Mouse (Mus musculus) heart, embryonic 14.5 days (tissue): ENCODE measurements around the gene Slc17a5. TPM values are rescaled to one million over a fixed set of nuclear protein-coding genes. Genes with fewer than 3 reads are reported as not detected.
A peak's percentile ranks its signal among the peaks of the same experiment; 100 is the strongest.
"Not testable (repeated sequence)": the region's sequence is repeated elsewhere in the genome, so short reads cannot be mapped to it uniquely, and the experiment has no call there.

ENCODE experiments used
- ATAC-seq: fragments of 200-750 bp; cut with Nextera tagmentation; 2 replicates; pipeline ENCODE4 v1.8.0; 2017; ENCODE audit warnings: low read depth, moderate TSS enrichment; ENCODE audit not compliant: insufficient number of reproducible peaks, insufficient read depth, low FRiP score
- H3K27ac ChIP-seq, 2 experiments: fragments of 200-500 bp in 1 of 2; fragments of 300-500 bp in 1 of 2; sonication (generic) in 1 of 2; replicated peaks in 1 of 2; 2 replicates each; pipeline ENCODE4 v1.5.1; 2012 to 2014; ENCODE audit warnings: low read depth in 2 of 2, low read length in 2 of 2, control low read depth in 1 of 2, mild to moderate bottlenecking in 1 of 2, mixed read lengths in 1 of 2; ENCODE audit not compliant: control insufficient read depth in 1 of 2, insufficient read depth in 1 of 2
- H3K27me3 ChIP-seq: fragments of 300-500 bp; sonication (generic); 2 replicates; pipeline ENCODE4 v1.6.1; 2014; ENCODE audit warnings: mild to moderate bottlenecking, low read length, control low read depth; ENCODE audit not compliant: control insufficient read depth, insufficient read depth
- H3K36me3 ChIP-seq: fragments of 300-500 bp; sonication (generic); 2 replicates; pipeline ENCODE4 v1.6.1; 2014; ENCODE audit warnings: mild to moderate bottlenecking, control low read depth, low read length, mixed read lengths; ENCODE audit not compliant: control insufficient read depth, insufficient read depth
- H3K4me1 ChIP-seq, 2 experiments: fragments of 200-500 bp in 1 of 2; fragments of 300-500 bp in 1 of 2; sonication (generic) in 1 of 2; 2 replicates each; pipeline ENCODE4 v1.6.1; 2012 to 2014; ENCODE audit warnings: low read length in 2 of 2, control low read depth in 1 of 2, mixed read lengths in 1 of 2; ENCODE audit not compliant: control insufficient read depth in 2 of 2, insufficient read depth in 2 of 2
- H3K4me2 ChIP-seq: fragments of 300-500 bp; sonication (generic); 2 replicates; pipeline ENCODE4 v1.6.1; 2014; ENCODE audit warnings: mild to moderate bottlenecking, low read length
- H3K4me3 ChIP-seq, 2 experiments: fragments of 200-500 bp in 1 of 2; fragments of 300-500 bp in 1 of 2; sonication (generic) in 1 of 2; 2 replicates each; pipeline ENCODE4 v1.5.1; 2012 to 2014; ENCODE audit warnings: low read length in 2 of 2, mild to moderate bottlenecking in 2 of 2, control low read depth in 1 of 2, low read depth in 1 of 2, moderate library complexity in 1 of 2; ENCODE audit not compliant: control insufficient read depth in 1 of 2, insufficient read depth in 1 of 2
- H3K9ac ChIP-seq: fragments of 300-500 bp; sonication (generic); 2 replicates; pipeline ENCODE4 v1.6.1; 2014; ENCODE audit warnings: mild to moderate bottlenecking, low read length
- H3K9me3 ChIP-seq: fragments of 300-500 bp; sonication (generic); 2 replicates; pipeline ENCODE4 v1.6.1; 2016; ENCODE audit warnings: low read length, control low read depth; ENCODE audit not compliant: control insufficient read depth
- WGBS: fragments of 180-500 bp; shearing (Covaris S2); extraction: QIAGEN DNeasy Blood & Tissue Kit; methylation state at CpG from one replicate; pipeline ENCODE4 v1.1.7; 2014; 5-methylcytosine and 5-hydroxymethylcytosine counted together
- polyA plus RNA-seq: library from polyadenylated mRNA; unstranded; fragments of >200 nt; fragmentation: Nextera tagmentation; extraction: Ambion mirVana; gene quantifications from 2 replicates; pipeline ENCODE4 v1.2.1, GENCODE M21; 2014

Slc17a5 gene
- polyA plus RNA-seq, 1 experiment from 2014 or later, result 8.7 TPM

GRCm38 (mm10) chr9:78491169-78491568 lies 96.7 kb downstream of the Slc17a5 start:
- Histone ChIP-seq H3K4me1 (peaks cover 0 to 9% of the 10 kb centered on the region in 2 experiments; a peak in 1 of 4 replicates), H3K9ac (no peak overlapping the region), H3K4me2 (no peak overlapping the region), H3K27me3 (no peaks in the 10 kb centered on the region), H3K9me3 (no peaks in the 10 kb centered on the region), H3K27ac (no peak overlapping the region), H3K36me3 (no peaks in the 10 kb centered on the region), H3K4me3 (no peak overlapping the region)
- ATAC-seq, result no peak
- 75% methylated on average over 3 of the region's 3 CpGs for WGBS

GRCm38 (mm10) chr9:78488890-78489420 lies 98.9 kb downstream of the Slc17a5 start, which contains the start of gene Eef1a1:
Gene Eef1a1, minus strand, starts transcription at chr9:78489151.
- WGBS, result 1% methylated on average over 15 of the region's 20 CpGs
- H3K27me3 ChIP-seq, result no peaks in the 10 kb centered on the region
- H3K4me3 ChIP-seq, result peak within 1 kb of the TSS; percentile 48 to 53
- peak within 1 kb of the TSS; percentile 79 for H3K4me2 ChIP-seq
- H3K4me1 ChIP-seq, result peaks cover 0 to 12% of the 10 kb centered on the region in 2 experiments; a peak in 1 of 4 replicates
- no peaks in the 10 kb centered on the region for H3K9me3 ChIP-seq
- peak within 1 kb of the TSS; percentile 81 for H3K9ac ChIP-seq
- no peaks in the 10 kb centered on the region for H3K36me3 ChIP-seq
- ATAC-seq, result peak; percentile 71; the same call in 1 of the 2 replicates
- H3K27ac ChIP-seq, result peak within 1 kb of the TSS; percentile 65 to 80

- H3K36me3 ChIP-seq, H3K4me2 ChIP-seq, H3K27me3 ChIP-seq, H3K27ac ChIP-seq, ATAC-seq, H3K9ac ChIP-seq, H3K4me3 ChIP-seq, H3K9me3 ChIP-seq: not testable (repeated sequence)
- peaks cover 0 to 12% of the 10 kb centered on the region in 2 experiments; a peak in 1 of 4 replicates for H3K4me1 ChIP-seq
- 92% methylated on average over 5 of the region's 5 CpGs for WGBS
These were observed 99.8 kb downstream of the Slc17a5 start for GRCm38 (mm10) chr9:78488021-78488420.

Other genes starting within 250 kb of the Slc17a5 start
- not detected in 2 replicates for gene Gsta2, start 232.3 kb downstream of the Slc17a5 start, polyA plus RNA-seq
- gene Dppa5a, start 219.9 kb downstream of the Slc17a5 start, polyA plus RNA-seq, result not detected in 2 replicates
- gene Ooep, start 209.3 kb downstream of the Slc17a5 start, polyA plus RNA-seq, result 0.51 and 0.66 TPM in 2 replicates
- 0.08 and 0.30 TPM in 2 replicates for gene Ddx43, start 192.3 kb downstream of the Slc17a5 start, polyA plus RNA-seq
- 0.77 and 0.88 TPM in 2 replicates for gene Cgas, start 144.8 kb downstream of the Slc17a5 start, polyA plus RNA-seq
- gene Mto1, start 139.8 kb downstream of the Slc17a5 start, polyA plus RNA-seq, result 30.6 and 33.6 TPM in 2 replicates
- 0.78 and 0.88 TPM in 2 replicates for gene Gm17324, start 139.3 kb downstream of the Slc17a5 start, polyA plus RNA-seq
- gene Eef1a1, start 98.9 kb downstream of the Slc17a5 start, polyA plus RNA-seq, result 3,749 and 4,011 TPM in 2 replicates
- gene Cd109, start 27.5 kb upstream of the Slc17a5 start, polyA plus RNA-seq, result 6.1 and 6.5 TPM in 2 replicates